Mouse (Mus musculus) T-helper 1 cell (primary cell): ENCODE data around the gene Fgfr1op.

ENCODE experiments used
- in situ Hi-C: fragments of 300-600 bp; cut with MboI, MseI; formaldehyde crosslinking; loops from one replicate; pipeline ENCODE4 v1.15.1; 2025; ENCODE audit warnings: high pct_unique_total_duplicates

The Fgfr1op gene

DNA sequence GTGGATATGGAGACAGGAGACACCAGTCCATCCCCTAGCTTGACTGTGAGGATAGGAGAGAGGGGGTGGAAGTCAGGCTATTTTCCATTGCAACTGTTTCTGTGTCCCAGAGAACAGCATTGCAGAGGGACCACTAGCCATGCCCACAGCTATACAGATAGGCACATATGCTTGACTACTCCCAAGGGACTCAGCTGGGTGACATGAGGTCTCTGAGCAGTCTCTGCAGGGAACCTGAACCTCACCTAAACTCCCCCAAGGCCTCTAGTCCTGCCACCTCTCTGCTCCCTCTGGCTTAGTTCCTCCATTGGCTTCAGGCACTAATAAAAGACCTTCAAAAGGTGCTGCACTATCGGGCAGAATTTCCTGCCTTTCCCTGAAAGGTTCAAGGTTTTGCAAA, 58.8 kb downstream of the Fgfr1op start:
- in situ Hi-C loops: no loop called here

DNA sequence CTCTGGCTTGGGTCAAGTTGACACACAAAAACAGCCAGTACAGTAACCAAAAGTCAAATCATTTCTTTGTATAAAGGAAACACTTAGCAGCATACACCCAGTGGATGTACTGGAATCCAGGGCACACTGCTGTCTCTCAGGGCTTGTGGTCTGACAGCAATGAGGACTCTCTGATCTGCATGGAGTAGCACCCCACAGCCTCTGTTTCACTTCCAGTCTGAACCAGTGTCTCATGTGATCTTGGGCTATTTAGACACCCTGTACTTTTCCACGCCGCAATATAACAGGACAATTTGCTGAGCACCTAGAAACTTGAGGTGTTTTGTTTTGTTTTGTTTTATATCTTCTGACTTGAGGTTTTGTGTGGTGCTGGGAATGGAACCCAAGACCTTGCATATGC, 59.9 kb downstream of the Fgfr1op start:
- in situ Hi-C loops: no loop called here

DNA sequence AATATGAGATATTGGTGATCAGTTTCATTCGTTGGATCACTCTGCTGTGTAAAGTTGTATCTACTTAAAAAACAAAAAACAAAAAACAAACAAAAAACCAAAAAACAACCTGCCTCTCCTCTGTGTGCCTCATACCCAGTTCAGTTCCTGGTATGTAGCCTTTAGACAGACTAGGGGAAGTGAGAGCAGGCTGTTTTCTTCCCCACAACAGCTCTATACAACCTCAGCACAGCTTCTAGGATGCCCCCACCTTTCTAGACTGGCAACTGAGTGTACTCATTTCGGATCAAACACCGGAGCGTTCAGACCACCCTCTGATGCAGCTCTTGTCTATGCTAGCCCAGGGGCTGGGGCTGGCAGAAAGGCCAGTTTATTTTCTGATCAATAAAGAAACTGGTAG, 60.4 kb downstream of the Fgfr1op start:
- in situ Hi-C loops: no loop called here

DNA sequence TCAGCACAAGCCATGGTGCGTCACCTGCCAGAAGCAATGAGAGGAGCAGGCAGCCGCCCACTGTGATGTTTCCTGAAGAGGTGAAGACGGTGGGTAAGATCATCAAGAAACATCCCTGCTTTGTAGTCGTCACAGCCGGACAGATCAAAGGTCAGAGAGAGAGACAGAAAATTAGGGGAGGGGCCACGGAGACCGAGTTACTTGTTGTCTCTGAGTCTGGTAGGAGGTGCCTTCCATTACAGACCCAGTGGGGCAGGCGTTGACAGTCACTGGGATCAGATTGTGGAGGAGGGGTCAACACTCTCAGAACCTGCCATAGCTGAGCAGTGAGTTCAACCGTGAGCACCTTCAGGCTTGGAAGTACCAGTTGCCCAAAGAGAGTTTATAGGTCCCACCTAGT, 63.3 kb downstream of the Fgfr1op start:
- in situ Hi-C loops: no loop called here

DNA sequence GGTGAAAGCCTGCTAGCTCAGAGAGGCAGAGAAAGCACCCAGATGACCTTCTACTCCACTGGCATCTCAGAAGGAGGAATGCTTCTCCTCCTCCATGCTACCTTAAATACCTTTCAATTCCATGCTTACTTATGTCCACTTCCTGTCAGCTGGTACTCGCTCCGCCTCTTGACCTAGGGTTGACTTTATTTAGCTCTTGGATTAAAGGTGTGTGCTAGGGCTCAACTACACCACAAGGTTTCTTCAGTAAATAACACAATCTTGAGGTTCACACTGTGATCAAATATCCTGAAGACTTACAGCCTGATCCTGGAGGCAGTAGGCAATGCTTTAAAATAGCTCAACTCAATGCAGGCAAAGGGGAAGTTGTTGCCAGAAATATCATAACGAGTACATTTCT, 64.3 kb downstream of the Fgfr1op start:
- in situ Hi-C loops: no loop called here

DNA sequence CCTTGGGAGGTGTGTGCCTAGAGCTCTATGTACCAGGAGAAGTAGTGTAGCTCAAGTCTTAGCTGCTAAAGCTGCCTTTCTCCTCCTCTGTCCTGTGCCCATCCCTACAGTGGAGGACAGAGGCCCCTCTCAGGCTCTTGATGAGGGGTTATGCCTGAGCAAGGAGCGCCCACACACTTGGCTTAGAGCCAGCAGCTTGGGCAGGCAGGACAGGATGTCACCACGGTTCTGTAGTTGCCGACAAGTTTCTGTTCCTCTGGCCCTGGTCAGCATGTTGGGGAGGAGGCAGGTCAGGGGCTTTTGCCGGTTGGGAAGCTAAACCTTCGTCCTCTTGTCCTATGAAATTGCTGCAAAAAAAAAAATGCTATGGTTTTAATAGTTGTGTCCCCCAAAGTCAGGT, 66.8 kb downstream of the Fgfr1op start:
- in situ Hi-C loops: no loop called here

DNA sequence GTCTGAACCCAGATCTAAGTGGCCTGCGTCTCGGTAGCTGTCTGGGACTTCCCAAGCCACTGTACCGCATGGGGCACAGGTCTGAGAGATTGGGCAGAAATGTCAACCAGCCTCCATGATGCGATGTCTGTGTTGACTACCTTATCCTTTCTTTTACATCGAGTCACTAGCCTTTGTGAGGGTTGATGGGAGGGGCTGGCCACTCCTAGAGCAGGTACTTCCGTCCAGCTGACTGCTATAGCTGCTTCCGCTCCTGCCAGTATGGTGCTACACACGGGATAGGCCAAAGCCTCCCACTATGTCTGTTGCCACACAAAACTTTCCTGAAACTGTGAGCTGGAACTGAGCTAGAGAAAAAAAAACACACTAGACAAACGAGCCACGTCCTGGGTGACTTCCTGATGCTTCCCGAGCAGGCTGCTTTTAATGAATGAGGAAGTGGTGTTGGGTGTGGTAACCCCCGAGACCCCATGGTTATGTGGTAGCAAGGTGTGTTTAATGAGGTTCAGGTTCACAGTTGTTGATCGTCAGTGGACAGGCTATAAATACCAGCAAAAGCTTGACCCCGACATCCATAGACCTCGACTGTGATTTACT, 68.4 kb downstream of the Fgfr1op start:
- in situ Hi-C loops: no loop called here

DNA sequence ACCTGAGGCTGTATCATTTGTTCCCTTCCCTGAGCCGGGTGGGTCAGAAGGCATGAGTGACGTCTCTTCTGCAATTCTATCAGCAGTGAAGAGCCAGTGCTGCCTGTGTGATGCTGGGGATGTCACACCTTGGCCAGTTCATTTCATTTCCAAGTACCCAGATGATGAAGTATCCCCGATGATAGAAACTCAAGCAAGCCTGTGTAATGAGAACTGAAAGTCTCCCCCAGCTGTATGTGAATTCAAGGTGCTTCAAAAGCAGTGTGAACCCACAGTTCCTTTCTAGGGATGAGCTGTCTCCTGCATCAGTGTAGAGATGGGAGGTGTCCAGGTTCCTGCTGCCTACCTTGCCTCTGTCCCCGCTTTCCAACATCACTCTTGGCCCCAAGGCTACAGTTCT, 69.2 kb downstream of the Fgfr1op start:
- in situ Hi-C loops: no loop called here

DNA sequence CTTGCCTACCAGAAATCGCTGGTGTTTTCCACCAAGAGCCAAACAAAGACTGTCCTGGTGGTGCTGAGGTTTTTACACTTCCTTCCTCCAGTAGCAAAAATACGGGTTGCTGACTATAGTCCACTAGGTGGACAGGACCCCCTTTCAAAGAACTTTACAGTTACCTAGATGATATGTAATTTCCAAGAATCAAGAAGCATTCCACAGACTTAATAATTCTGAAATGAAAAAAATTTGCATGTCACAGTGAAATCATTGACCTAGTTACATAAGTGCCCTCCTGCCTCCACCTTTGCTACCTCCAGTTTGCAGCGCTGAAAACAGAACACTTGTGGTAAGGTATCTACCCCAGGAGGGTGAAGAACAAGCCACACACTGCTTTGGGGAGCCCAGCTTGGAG, 70.4 kb downstream of the Fgfr1op start, which contains the start of gene Ccr6:
TSS of gene Ccr6 (plus strand) at position 301 of the 400 bp plus-strand sequence.
- in situ Hi-C loops: no loop called here

DNA sequence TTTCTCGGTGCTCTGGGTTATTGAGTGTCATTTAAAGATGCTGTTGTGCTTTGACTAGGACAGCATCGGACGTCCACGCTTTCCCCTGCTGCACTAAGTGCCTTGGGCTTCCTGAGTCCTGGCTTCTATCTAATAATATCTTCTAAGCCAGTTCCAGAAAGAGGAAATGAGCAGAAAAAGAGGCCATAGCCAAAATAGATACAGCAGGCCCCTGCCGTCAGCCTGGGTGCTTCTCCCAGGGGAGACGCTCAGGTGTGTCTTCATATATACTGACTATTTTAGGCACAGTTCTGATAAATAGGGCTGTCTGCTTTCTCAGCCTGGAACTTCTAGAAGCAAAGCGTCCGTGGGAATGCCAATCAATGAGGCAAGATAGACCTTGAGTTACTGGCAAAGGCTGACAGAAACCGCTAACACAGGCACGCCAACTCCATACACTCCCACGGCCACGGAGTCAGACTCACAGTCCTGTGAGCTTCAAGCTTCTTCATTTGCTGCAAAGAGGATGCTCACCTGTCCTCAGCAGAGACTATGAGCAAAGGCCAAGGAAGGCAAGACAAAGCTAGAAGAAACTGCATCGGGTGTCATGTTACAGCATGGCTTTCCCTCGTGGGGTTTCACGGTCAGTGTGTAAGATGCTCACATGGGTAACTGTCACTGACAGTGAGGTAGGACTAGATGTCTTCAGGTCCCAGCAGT, 72.9 kb downstream of the Fgfr1op start:
- in situ Hi-C loops: no loop called here

DNA sequence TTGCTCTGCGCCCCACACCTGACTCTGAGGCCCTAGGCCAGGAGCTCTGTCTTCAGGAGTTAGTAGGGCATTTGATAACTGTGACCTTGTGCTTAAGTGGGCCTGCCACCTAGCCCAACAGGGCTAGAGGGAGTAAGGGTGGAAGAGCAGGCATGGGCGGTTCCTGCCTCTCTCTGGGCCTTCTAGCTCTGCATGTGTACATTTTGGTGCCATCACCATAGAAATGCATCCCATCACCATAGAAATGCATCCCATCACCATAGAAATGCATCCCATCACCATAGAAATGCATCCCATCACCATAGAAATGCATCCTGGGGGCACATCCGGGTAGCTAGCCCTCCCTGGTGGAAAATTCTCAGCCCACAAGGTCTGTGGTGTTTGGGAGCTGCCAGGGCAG, 74.3 kb downstream of the Fgfr1op start:
- in situ Hi-C loops: no loop called here

DNA sequence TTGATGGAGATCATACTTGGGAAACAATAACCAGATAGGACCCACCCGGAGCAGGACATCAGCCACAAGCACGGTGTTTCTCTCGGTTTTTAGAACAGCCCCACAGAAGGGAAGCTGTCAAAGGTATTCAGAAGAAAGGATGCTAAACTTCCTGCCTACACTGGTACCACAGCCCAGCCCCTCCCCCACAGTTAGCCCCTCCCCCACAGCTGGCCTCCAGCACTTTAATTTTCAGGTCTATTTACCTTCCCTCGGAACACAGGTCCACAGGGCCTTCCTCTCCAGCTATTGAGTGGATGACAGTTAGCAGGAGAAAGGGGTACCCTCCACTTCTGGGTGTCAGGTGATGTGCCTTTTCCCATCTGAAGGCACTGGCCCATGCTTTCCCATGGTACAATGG, 75.2 kb downstream of the Fgfr1op start:
- in situ Hi-C loops: no loop called here

DNA sequence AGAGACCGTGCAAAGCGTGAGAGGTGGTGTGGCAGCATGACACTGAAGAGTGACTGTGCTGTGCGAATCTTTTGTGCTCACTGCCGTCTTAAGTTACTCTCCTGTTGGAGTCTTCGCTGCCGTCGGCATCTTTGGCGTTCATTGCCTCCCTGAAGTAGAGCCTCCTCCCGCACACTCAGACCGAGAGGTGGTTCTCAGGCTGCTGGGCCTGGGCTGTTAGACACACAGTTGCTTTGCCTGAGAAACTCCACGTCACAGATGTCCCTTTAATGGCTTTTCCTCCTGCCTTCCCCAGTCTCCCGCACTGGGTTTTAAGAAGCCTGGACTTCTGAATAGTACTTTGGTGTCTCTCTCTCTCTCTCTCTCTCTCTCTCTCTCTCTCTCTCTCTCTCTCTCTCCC, 76.3 kb downstream of the Fgfr1op start:
- in situ Hi-C loops: no loop called here

DNA sequence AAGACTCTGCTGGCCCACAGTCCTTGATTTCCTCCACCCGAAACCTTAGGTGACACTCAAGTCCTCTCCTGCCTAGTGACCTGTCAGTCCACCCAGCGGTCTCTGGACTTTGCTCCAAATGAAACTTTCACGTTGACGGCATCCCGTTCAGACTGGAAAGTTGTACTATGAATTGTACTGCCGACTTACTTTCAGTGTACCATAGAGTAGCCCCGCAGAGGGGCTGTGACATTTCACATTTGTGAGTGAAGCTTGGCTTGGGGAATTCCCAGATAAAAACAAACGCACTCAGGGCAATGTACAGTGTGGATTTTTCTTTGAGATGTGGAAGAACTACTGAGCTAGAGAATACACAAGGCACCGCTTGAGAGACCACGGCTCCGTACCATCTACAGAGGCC, 76.9 kb downstream of the Fgfr1op start:
- in situ Hi-C loops: no loop called here

DNA sequence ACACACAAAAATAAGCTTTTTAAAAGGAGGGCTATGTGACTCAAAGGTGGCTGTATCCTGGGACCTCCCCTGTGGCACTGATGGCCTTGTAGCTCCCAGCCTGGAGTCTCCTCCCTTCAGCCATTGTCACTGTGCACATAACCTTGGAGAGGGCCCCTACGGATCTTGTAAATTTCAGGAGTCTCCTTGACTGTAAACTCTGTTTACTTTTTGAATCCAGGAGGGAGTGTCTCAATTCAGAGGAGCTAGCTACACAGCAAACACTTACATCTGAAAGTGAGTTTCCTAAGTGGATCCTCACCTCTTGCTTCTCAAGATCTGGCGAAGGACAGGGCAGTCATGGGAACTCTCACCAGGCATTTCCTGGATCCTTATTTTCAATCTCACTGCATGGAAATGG, 78.8 kb downstream of the Fgfr1op start:
- in situ Hi-C loops: no loop called here

DNA sequence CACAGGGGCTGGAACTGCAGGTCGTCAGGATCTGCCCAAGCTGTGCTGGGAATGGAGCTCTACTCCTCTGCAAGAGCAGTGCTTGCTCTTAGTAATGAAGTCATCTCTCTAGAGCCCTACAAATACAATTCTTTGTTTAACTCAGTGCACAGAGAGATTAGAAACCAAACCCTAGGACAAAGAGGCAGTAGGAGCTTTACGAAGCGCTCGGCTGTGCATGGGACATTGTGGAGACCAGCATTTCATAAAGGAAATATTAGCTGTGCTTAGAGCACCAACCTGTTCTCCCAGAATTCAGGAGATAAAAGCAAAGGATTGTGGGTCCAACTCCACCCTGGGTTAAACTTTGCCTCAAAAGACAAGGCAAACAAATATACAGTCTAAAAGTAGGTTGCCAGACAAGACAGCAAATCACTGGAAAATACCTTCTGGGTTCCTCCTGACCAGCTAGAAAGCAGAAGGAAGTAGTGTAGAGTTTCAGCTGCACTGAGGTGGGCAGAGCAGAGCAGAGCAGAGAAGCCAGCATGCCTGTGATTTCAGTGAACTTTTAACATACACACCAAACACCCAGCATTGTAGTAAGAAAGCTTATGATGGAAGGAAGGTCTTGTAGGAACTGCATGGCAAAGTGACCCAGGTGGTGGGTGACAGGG, 80.9 kb downstream of the Fgfr1op start:
- in situ Hi-C loops: no loop called here
